Mouse (Mus musculus) heart, postnatal 4 days (tissue): ENCODE measurements around the gene Actn1. TPM values are rescaled to one million over a fixed set of nuclear protein-coding genes. Genes with fewer than 3 reads are reported as not detected.

Source experiments
- DNase-seq: peaks from one replicate; pipeline ENCODE4 v3.0.0; 2021
- total RNA-seq, 2 experiments: library from RNA; stranded (reverse); gene quantifications; 2 replicates each; pipeline ENCODE4 v1.2.3; 2021

Gene Actn1
- total RNA-seq, 2 experiments from 2014 or later, result 114 to 116 TPM

DNA sequence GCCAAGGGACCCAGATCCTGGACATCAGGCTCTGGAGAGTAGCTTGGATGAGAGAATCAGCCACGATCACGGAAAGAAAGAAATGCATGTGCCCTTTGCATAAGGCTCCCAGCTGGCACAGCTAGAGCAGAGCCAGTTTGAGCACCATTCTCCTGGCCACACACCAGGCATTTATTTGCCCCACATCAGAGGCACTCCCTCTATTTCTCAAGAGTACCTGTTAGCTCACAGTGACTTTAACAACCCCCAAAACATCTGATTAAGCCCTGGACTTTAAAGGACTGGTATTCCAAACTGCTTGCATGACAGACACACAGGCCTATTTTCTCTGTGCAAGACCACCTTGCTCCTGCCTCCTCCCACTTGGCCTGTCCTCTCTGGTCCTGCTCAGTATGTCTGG is 78.3 kb downstream of the Actn1 start:
- no peak for DNase-seq

DNA sequence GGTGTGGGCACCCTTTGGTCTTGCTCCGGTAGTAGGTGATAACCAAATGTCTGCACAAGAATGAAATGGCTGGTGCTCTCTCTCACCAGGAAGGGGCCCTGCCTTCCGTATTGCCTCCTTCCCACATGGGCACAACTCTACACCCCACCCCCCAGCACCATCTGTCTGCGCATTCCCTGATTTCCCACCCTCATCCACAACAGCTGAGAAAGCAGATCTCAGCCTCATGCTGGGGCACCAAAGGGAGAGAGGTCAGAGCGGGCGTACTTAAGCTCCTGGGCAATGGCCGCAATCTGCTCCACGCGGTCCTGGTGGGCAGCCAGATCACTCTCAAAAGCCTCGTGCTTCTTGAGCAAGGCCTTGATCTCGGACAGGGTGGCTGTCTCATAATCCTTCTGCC is 82.1 kb downstream of the Actn1 start:
- no peak for DNase-seq

DNA sequence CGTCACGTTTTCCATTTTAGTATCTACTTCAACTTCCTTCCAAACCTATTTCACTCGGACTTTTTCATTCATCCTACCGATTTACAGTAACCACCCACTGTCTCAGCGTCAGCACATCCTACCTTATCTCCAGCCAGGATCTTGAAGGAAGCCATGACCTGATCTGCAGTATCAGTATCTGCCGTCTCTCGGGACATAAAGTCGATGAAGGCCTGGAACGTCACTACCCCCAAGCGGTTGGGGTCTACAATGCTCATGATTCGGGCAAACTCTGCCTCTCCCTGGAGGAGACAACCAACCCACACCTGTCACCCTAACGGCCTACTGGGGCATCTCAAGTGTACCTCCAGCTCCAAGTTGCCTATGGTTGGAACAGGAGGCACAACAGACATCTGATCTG is 91.4 kb downstream of the Actn1 start:
- DNase-seq, result no peak

DNA sequence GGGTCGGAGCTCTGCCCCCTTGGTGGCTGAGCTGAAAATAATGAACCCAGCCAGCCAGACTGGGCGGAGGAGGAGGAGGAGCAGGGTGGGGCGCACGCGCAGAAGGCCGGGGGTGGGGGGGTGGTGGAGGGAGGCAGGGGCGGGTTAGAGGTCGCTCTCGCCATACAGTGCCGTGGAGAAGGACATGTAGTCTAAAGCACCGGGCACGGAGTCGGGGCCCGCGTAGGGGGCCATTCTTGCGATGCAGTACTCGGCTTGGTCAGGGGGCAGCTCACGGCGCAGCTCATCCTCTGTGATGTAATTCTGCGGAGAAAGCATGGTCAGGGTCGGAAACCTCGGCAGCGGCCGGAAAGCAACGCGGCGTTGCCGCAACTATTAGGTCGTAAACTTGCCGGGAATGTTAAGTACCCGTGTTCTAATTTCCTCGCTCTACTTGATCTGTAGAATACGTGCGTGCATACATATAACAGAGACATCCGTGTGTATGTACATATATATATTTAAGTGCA is 91.9 kb downstream of the Actn1 start:
- peak; percentile 85 for DNase-seq

DNA sequence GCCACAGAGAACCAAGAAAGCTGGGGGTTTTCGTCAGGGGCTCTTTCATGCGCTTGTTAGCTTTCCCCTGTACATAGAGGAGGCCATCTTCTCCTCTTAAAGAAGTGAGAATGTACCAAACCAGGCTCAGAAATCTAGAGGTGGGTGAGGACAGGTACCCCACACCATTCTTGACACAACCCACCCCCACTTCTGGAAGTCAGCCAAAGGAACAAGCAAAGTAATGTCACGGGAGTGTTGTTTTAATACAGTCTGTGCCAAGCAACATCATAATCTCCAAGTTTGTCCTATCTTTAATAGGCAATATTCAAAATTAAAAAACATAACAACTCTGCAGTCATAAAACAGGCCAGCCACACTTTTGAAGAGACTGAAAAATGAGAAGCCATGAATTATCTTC is 92.8 kb downstream of the Actn1 start:
- no peak for DNase-seq

DNA sequence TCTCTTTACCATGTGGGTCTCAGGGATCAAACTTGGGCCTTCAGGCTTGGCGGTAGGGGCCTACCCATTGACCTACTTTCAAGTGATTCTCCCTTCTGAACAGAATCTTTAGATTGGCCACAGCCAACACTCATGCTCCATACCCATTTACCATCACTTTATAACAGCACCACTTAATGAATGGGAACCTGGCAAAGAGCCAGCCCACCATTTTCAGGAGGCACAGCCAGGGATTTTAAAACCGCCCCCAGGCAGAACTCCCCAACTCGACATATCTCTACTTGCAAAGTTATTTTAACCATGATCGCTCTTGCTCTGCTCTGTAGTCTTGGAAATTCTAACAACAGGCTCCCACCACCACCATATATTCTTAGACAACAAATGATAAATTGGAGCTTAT is 93.5 kb downstream of the Actn1 start:
- no peak for DNase-seq

DNA sequence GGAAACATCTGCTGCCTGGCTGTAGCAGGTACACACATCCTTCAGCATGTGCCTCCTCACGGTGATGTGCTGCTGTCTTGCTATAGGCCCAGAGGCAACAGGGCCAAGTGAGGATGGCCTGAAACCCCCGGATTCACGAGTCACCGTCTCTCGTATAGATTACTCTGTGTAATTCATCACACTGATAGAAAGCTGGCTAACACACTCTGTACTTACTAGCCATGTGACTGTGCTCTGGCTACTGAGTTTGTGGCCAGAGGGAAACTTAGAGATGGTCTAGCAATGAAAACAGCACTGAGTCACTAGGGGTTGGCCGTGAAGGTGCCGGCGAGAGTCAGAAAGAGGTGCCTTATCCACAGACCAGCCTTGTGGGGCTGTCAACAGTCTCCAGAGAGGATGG is 95.6 kb downstream of the Actn1 start:
- DNase-seq, result no peak

DNA sequence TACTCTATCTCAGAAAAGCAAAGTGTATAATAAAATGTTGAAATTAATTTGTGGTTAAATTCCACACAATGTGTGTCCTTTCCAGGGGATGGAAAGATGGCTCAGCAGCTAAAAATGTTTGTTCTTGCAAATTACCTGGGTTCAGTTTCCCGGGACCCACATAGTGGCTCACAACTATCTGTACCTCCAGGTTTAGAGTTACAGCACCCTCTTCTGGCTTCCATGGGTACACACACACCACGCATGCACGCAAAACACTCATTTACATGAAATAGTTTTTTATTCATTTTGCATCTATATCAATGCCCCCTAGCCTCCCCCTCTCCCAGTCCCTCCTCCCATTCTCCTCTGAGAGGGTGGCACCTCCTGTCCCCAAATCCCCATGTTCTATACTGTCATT is 97.7 kb downstream of the Actn1 start:
- no peak for DNase-seq

DNA sequence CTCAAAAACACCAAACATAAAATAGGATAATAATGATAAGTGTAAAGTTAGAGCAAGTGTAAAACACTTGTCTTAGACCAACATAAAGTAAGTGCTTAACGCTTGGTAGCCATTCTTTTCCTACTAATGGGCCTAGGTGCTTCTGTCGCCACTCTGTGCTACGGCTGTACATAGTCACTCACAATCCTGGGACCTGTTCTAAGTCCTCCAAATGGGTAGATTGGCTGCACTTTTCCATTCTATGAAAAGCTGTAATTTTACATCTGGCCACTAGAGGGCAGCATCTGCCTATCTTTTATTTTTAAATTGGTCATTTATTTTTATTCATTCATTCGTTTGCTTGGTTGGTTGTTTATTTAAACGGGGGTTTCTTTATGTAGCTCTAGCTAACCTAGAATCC is 102.5 kb downstream of the Actn1 start:
- no peak for DNase-seq

DNA sequence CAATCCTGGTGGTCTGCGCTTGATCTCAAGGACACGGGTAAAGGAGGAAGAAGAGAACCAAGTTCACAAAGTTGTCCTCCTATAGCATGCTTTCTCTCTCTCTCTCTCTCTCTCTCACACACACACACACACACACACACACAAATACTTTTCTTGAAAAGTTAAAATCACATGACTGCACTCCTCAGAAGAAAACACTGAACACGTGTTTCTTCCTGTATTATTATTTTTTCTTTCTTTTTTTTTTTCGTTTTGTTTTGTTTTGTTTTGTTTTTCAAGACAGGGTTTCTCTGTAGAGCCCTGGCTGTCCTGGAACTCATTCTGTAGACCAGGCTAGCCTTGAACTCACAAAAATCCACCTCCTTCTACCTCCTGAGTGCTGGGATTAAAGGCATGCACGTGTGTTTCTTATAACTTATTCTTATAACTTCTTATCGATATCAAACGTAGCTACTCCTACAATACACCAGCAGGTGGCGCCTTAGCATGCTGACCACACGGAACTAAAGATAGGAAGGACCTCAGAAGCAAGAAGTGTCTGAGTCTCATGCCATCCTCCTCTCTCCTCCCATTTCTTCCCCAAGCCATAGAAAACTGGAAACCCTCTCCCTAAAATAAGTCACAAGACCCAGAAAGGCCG is 106.4 kb downstream of the Actn1 start:
- DNase-seq, result peak; percentile 67

DNA sequence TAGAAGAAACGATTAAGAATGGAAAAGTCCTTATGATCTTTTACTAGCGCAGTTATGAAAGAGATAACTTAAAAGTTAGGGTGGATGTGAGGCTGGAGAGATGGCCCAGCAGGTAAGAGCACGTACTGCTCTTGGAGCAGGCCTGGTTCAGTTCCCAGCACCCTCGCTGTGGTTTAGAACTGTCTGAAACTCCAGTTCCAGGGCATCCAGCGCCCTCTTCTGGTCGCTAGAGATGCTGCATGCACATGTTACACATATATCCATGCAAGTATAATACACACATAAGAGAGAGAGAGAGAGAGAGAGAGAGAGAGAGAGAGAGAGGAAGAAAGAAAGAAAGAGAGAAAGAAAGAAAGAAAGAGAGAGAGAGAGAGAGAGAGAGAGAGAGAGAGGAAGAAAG is 107.1 kb downstream of the Actn1 start:
- no peak for DNase-seq

DNA sequence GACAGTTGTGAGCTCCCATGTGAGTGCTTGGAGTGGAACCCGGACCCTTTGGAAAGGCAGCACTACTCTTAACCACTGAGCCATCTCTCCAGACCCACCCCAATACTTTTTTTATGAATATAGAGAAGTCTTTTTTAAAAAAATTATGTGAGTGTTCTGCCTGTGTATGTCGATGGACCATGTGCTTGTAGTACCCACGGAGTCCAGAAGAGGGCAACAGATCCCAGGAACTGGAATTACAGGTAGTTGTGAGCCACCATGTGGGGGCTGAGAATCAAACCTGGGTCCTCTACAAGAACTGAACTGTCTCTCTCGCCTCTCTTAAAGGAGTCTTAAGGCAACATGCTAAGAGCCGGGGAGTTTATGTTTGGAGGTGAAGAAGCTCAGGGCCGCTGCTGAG is 108.3 kb downstream of the Actn1 start:
- no peak for DNase-seq

DNA sequence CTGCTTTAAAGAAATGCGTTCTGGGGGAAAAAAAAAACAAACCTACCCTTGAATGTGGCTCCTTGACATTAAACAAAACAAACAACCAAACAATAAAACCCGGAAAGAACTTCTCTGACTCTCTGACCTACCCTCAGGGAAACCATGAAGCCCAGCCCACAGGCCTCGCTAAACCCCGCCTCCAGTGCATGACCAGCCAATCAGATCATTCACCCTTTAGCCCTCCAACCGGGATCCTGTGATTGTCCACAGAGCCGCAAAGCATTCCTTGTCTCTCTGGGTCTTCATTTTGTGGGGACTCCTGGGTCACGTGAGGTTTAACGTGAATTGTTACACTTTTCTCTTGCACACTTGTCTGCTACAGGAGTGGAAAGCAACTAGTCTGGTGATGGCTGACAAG is 109.5 kb downstream of the Actn1 start:
- peak; percentile 61 for DNase-seq

DNA sequence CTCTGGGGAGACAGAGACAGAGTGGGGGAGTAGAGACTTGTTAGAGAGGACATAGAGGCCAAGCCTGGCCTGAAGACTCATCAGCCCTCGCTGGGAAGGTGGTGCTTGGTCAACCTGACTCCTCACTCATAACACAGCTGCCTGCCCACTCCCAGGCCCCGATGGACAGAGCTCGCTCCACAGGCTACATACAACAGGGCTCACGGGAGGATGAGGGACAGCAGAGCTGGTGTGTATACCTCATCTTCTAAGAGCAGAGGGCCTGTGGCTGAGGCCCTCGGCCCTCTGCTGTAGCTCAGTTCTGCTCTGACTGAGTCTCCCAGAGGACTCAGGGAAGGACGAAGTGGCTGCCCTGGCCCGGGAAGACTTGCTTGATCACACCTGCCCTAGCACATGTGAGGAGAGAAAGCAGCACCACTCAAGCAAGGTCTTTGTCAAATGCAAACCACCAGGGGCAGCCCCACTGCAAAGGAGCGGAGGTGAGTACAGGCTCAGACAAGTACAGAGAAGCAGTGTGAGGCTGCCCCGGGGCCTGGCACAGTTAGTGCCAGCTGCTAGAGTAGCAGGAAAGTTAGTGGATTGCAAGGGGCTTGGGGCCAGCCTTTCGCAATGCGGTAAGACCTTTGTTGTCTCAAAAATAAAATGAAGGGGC is 112.5 kb downstream of the Actn1 start:
- DNase-seq, result no peak

DNA sequence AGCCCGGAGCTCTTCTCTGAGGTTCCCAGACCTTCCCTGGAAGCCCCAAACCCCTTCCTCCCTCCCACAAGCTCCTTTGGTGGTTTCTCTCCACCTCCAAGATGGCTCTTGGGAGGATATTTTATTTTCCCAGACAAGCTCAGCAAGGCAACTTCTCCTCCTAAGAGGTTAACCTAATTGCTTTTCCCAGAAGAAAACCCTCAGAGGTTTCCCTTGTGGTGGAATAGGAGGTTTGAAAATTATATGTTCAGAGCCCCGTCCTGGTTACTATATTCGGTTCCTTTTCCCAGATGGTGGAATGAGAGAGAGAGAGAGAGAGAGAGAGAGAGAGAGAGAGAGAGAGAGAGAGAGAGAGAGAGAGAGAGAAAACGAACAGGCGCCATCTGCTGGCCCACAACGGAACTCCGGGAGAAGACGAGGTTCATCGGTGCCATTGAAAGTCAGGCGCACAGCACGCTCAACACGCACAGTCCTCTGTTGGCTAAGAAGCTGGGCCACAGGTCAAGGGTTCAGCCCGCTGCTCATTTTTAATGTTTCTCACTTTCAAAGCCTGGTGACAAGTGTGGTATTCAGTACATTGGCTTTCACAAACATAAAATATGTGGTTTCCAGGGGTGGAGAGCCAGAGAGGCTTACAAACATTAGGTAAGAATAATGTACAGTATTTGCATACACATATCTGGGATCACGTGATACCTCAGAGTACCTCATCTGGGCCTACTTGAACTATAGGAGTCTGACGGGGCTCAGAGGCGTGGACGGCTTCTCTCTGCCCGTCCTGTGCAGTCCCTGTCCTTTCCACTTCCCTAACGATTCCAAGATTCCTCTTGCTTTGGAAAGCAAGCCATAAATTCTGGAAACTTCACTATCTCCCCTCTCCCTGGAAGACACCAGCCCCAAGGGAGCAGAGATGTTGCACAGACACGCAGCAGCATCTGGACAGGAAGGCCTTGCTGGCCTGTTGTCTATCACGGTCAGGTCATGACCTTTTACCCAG is 113.6 kb downstream of the Actn1 start:
- peak; percentile 87 for DNase-seq

DNA sequence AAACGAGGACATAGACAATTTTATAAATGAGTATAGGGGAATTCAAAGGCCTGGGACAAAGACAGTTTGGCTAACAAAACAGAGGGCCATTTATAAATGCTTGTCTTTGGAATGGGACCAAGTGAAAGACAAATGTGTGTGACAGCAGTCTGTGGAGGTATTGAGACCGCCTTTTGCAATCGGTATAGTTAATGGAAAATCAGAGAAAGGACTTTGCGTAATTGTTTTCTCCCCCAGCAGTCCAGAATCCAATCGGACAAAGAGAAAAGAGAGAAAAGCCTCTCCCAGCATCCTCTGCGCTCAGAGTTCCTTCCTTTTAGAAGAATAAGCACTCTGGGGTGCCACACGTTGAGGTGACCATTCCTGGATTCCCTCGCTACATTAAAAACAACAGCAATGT is 114.8 kb downstream of the Actn1 start:
- DNase-seq, result no peak

DNA sequence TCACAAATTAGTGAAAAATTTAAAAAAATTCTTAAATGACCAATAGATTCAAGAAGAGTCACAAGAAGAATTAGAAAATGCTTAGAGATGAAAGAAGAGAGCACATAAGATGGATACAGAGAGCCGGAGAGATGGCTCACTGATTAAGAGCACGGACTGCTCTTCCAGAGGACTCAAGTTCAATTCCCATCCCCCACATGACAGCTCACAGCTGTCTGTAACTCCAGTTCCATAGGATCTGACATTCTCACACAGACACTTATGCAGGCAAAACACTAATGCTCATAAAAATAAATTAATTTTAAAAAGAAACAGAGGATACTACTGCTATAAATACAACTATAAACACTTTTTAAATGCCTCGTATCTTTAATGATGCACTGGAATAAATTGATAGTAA is 115.3 kb downstream of the Actn1 start:
- DNase-seq, result no peak

DNA sequence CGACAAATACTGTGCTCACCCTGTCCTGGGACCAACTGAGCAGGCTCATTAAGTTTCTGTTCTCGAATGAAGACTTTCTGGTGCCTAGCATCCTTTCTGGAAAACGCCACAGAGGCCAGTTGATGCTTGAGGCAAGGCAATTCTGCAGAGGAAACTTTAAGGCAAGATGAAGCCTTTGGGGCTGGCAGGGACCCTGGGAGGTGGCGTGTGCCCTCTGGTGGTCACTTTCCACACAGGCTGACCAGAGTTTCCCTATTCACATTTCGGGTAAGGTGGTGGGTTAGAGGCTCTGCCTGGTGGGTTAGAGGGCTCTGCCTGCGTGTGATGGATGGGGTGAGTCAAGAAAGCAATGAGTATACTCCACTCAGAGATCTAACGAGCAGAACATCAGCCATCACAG is 118.7 kb downstream of the Actn1 start:
- peak; percentile 74 for DNase-seq

DNA sequence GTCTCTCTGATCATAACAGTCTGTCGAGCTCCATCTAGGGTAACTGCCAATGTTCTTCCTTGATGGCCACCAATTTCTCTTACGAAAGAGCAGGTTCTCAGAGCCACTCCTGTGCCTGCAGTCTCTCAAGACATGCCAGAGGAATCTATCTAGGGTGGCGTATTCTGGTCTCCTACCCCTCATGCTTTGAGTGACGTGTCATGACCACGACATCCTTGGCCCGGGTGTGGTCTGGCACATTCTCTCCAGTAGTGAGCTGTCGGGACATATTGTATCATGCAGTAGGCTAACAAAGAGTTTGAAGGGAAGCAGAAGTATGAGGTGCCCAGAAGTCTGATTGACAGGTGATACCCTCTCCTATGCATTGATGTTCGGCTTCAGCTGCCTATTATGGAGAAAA is 119.2 kb downstream of the Actn1 start:
- no peak for DNase-seq

DNA sequence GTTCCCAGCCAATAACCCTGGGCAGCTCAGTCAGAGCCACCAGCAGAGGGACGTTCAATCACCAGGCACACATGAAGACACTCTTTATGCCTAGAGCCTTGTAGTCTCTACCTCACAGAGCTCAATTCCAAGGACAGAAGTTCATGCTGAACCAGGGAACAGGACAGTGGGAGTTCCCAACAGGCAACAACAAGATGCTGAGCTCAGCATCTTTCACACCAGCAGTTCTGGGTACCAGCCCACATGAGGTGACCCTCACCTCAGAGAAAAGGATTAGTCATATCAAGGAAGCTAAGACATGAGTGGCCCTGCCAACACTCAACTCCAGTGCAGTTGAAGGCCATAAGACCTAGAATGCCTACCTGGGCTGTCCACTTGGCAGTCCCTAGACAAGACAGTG is 122.4 kb downstream of the Actn1 start:
- no peak for DNase-seq

DNA sequence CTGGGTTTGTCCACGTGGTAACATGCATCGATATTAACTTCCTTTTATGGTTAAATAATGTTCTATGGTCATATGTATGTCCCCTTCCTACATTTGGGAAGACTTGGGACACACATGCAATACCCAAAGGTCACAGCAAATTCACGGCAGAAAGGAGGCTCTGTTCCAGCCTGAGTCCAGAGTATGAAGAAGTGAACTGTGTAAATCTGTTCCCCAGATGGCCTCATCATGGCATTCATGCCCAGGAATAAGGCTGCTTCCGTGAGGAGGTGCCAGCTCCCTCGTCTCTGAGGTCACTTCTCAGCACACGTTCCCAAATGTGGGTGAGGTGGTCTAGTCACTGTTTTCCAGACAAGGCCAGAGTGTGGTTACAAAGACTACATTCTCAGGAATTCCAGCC is 122.9 kb downstream of the Actn1 start:
- DNase-seq, result no peak

DNA sequence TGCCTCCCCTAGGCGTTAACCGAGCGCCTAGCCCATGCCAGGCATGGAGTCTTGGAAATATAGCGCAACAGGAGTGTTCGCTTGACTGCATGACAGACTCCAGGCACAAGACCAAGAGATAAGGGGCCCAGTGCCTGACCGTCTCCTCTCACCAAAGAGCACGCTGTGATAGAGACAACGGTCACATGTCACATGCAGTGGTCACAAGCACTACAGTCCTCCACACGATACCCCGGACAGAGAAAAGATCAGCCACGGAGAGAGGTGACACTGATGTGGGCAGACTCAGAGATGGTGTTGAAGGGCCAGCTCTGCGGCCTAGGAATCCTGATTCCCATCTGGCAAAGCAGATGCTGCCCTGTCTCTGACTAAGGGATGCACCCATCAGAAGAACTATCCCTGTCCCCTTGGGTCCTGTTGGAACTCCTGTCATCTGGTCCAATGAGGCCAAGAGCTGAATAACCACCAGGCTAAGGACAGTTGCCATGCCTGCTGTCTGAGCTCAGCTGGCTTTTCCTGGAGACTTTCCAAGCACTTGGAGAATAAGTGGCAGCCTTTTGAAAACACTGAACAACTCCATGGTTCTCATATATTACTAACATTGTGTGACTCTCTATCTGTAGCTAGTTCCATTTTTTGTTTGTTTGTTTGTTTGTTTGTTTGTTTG is 123.8 kb downstream of the Actn1 start:
- DNase-seq, result peak; percentile 63

DNA sequence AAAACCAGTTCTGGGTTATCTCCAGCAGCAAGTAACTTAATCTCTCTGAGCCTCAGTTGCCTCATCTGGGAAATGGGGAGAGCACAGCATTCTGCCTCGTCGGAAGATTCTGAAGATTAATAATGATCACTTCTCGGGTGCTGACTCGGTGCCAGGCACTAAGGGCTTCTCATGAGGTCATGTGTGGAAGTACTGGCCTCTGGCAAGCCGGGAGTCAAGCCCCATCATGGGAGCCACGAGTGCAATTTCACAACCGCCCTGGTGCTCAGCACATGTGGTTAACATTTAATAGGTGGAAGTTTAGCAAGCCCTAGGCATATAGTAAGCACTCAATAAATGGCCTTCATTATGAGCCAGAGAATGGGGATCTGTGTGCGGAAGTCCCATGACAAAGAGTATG is 125.0 kb downstream of the Actn1 start:
- no peak for DNase-seq
